Mouse (Mus musculus): Measurements from ENCODE around the gene Rnls. TPM values are rescaled to one million over a fixed set of nuclear protein-coding genes. Genes with fewer than 3 reads are reported as not detected.

Rnls gene
- total and polyA plus RNA-seq, 3 experiments: not detected

GRCm38 (mm10) chr19:33366661-33367060 lies 25.4 kb downstream of the Rnls start:
- no peaks in the 10 kb centered on the region for H3K36me3 ChIP-seq (replicated peaks)
- no peaks in the 10 kb centered on the region for H3K4me1 ChIP-seq (ENCODE audit: insufficient read depth, low read depth, low read length)
- TF ChIP-seq TAL1 (conservative IDR thresholded peaks at IDR 0.05; ENCODE audit: low read depth, low read length) (no peak), CTCF (IDR thresholded peaks at IDR 0.05; ENCODE audit: low read depth, low read length) (peak; percentile 69)
- H3K4me3 ChIP-seq (ENCODE audit: low read depth, low read length): no peak overlapping the region
- no peaks in the 10 kb centered on the region for H3K27me3 ChIP-seq (ENCODE audit: insufficient read depth, low read length)
- peak; percentile 34; the same call in 1 of the 2 replicates for ATAC-seq (ENCODE audit: extremely low read depth, insufficient number of reproducible peaks, low FRiP score, poor library complexity, severe bottlenecking)
- DNase-seq (ENCODE audit: low spot score): peak; percentile 7
- no peaks in the 10 kb centered on the region for H3K9me3 ChIP-seq (replicated peaks)

- H3K9me3 ChIP-seq (replicated peaks): no peaks in the 10 kb centered on the region
- H3K4me3 ChIP-seq (ENCODE audit: low read depth, low read length): no peak overlapping the region
- H3K27me3 ChIP-seq (ENCODE audit: insufficient read depth, low read length): peaks cover 4% of the 10 kb centered on the region; the same call in 1 of the 2 replicates
- TF ChIP-seq GATA2 (IDR thresholded peaks at IDR 0.05; ENCODE audit: borderline replicate concordance, low read depth, low read length): no peak
- TF ChIP-seq TAL1 (conservative IDR thresholded peaks at IDR 0.05; ENCODE audit: low read depth, low read length): no peak
- TF ChIP-seq POLR2AphosphoS5 (IDR thresholded peaks at IDR 0.05; ENCODE audit: insufficient replicate concordance, low read depth, low read length): no peak
- no peak for TF ChIP-seq GATA1 (IDR thresholded peaks at IDR 0.05; ENCODE audit: borderline replicate concordance, low read length)
- no peak for TF ChIP-seq CTCF (IDR thresholded peaks at IDR 0.05; ENCODE audit: low read depth, low read length)
- DNase-seq (ENCODE audit: low spot score) (no peak), ATAC-seq (ENCODE audit: extremely low read depth, insufficient number of reproducible peaks, low FRiP score, poor library complexity, severe bottlenecking) (no peak)
- no peaks in the 10 kb centered on the region for H3K36me3 ChIP-seq (replicated peaks)
- no peaks in the 10 kb centered on the region for H3K4me1 ChIP-seq (ENCODE audit: insufficient read depth, low read depth, low read length)
Observed at GRCm38 (mm10) chr19:33357019-33357418, 35.1 kb downstream of the Rnls start.

- Histone ChIP-seq H3K9me3 (replicated peaks) (no peaks in the 10 kb centered on the region), H3K36me3 (replicated peaks) (no peaks in the 10 kb centered on the region), H3K27me3 (ENCODE audit: insufficient read depth, low read length) (no peaks in the 10 kb centered on the region), H3K4me1 (ENCODE audit: insufficient read depth, low read depth, low read length) (no peaks in the 10 kb centered on the region), H3K4me3 (ENCODE audit: low read depth, low read length) (no peak overlapping the region)
- no peak for TF ChIP-seq CTCF (IDR thresholded peaks at IDR 0.05; ENCODE audit: low read depth, low read length)
- TF ChIP-seq GATA1 (IDR thresholded peaks at IDR 0.05; ENCODE audit: borderline replicate concordance, low read length): no peak
- TF ChIP-seq TAL1 (conservative IDR thresholded peaks at IDR 0.05; ENCODE audit: low read depth, low read length): no peak
- no peak for TF ChIP-seq GATA2 (IDR thresholded peaks at IDR 0.05; ENCODE audit: borderline replicate concordance, low read depth, low read length)
- no peak for DNase-seq (ENCODE audit: low spot score)
- ATAC-seq (ENCODE audit: extremely low read depth, insufficient number of reproducible peaks, low FRiP score, poor library complexity, severe bottlenecking): no peak
Observed at GRCm38 (mm10) chr19:33340119-33340518, 52.0 kb downstream of the Rnls start.

GRCm38 (mm10) chr19:33326706-33327641 lies 65.1 kb downstream of the Rnls start:
- H3K27me3 ChIP-seq (ENCODE audit: insufficient read depth, low read length): no peaks in the 10 kb centered on the region
- H3K4me3 ChIP-seq (ENCODE audit: low read depth, low read length): no peak overlapping the region
- H3K9me3 ChIP-seq (replicated peaks): no peaks in the 10 kb centered on the region
- no peaks in the 10 kb centered on the region for H3K36me3 ChIP-seq (replicated peaks)
- no peaks in the 10 kb centered on the region for H3K4me1 ChIP-seq (ENCODE audit: insufficient read depth, low read depth, low read length)
- no peak for TF ChIP-seq TAL1 (conservative IDR thresholded peaks at IDR 0.05; ENCODE audit: low read depth, low read length)
- TF ChIP-seq GATA1 (IDR thresholded peaks at IDR 0.05; ENCODE audit: borderline replicate concordance, low read length): no peak
- no peak for TF ChIP-seq CTCF (IDR thresholded peaks at IDR 0.05; ENCODE audit: low read depth, low read length)
- DNase-seq (ENCODE audit: low spot score) (no peak), ATAC-seq (ENCODE audit: extremely low read depth, insufficient number of reproducible peaks, low FRiP score, poor library complexity, severe bottlenecking) (no peak)

- no peak for TF ChIP-seq POLR2AphosphoS5 (IDR thresholded peaks at IDR 0.05; ENCODE audit: insufficient replicate concordance, low read depth, low read length)
- TF ChIP-seq TAL1 (conservative IDR thresholded peaks at IDR 0.05; ENCODE audit: low read depth, low read length): no peak
- no peak for TF ChIP-seq GATA2 (IDR thresholded peaks at IDR 0.05; ENCODE audit: borderline replicate concordance, low read depth, low read length)
- no peak for TF ChIP-seq CTCF (IDR thresholded peaks at IDR 0.05; ENCODE audit: low read depth, low read length)
- TF ChIP-seq GATA1 (IDR thresholded peaks at IDR 0.05; ENCODE audit: borderline replicate concordance, low read length): no peak
- Histone ChIP-seq H3K4me1 (ENCODE audit: insufficient read depth, low read depth, low read length) (no peaks in the 10 kb centered on the region), H3K9me3 (replicated peaks) (no peaks in the 10 kb centered on the region), H3K36me3 (replicated peaks) (no peaks in the 10 kb centered on the region), H3K27me3 (ENCODE audit: insufficient read depth, low read length) (no peaks in the 10 kb centered on the region), H3K4me3 (ENCODE audit: low read depth, low read length) (no peak overlapping the region)
- ATAC-seq (ENCODE audit: extremely low read depth, insufficient number of reproducible peaks, low FRiP score, poor library complexity, severe bottlenecking) (no peak), DNase-seq (ENCODE audit: low spot score) (no peak)
Observed at GRCm38 (mm10) chr19:33318785-33319184, 73.3 kb downstream of the Rnls start.

GRCm38 (mm10) chr19:33317130-33317529 lies 75.0 kb downstream of the Rnls start:
- Histone ChIP-seq H3K4me1 (ENCODE audit: insufficient read depth, low read depth, low read length) (no peaks in the 10 kb centered on the region), H3K4me3 (ENCODE audit: low read depth, low read length) (no peak overlapping the region), H3K36me3 (replicated peaks) (no peaks in the 10 kb centered on the region), H3K9me3 (replicated peaks) (no peaks in the 10 kb centered on the region), H3K27me3 (ENCODE audit: insufficient read depth, low read length) (no peaks in the 10 kb centered on the region)
- DNase-seq (ENCODE audit: low spot score) (no peak), ATAC-seq (ENCODE audit: extremely low read depth, insufficient number of reproducible peaks, low FRiP score, poor library complexity, severe bottlenecking) (no peak)
- TF ChIP-seq TAL1 (conservative IDR thresholded peaks at IDR 0.05; ENCODE audit: low read depth, low read length): no peak
